Mouse (Mus musculus): ENCODE measurements around the gene Rgs6.

DNA sequence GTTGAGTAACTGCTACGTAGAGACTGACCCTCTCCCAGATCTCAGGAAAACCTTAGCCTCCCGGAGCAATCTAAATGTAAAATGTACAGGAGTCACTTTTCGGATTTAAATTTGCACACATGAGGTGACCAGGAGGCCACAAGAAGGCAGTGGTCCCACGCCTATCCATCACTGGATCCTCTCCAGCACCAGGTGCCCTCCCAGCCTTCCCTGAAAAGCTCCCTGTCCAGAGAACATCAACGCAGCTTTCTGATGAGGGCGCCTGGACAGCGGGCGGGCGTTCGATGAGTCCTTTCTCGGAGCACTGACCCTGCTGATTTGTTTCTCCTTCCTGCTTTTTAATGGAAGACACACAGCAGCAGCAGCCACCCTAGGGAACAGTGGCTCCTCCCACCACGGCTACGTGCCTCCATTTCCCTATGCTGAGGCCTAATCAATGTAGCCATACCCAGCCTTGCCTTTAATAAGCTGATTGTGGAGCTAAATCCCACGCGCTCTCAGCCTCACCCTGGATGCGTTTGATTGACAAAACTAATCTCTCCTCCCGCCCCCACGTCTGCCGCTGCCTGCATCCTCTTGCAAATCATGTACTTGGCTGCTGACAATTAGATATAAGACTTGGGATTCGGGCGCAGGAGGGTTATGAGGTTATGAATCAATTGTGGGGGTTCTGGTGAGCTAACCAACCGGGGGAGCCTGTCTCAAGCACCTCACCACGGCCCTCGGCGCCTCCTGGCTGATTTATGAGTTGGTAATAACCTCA, 449.9 kb downstream of the Rgs6 start:
- TF ChIP-seq POLR2A (IDR thresholded peaks at IDR 0.05; ENCODE audit: low read depth, low read length) (no peak), CTCF (conservative IDR thresholded peaks at IDR 0.05; ENCODE audit: insufficient read depth, insufficient read length, low read depth, low read length) (no peak)

All from kidney, adult 2 months (tissue).